Mouse (Mus musculus): ENCODE measurements around the gene Cdk5.

DNA sequence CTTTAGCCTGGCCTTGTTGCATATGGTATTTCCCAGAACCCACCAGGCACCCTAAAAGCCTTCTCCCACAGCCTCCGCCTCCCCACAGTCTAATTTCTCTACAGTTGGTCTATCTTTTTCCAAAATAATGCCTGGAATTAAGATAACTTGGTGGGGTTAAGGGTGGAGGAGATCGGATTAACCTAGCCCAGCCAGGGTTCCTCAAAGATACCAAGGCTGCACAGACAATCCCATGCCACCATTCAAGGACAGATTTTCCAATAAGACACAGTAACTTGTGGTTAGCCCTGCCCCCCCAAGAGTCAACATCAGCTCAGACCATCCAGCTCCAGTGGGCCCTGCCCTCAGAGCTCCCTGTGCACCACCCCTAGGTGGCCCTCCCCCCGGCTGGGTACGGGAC lies 42.8 kb downstream of the Cdk5 start:
- TF ChIP-seq POLR2A (IDR thresholded peaks at IDR 0.05; ENCODE audit: low read depth, low read length) (no peak), CTCF (IDR thresholded peaks at IDR 0.05; ENCODE audit: extremely low read depth, insufficient read depth, insufficient read length, insufficient replicate concordance) (no peak)
